Mouse (Mus musculus): ENCODE data around the gene Aldh5a1.

GRCm38 (mm10) chr13:24955500-24955899, 18.0 kb upstream of the Aldh5a1 start:
- TF ChIP-seq CTCF (IDR thresholded peaks at IDR 0.05; ENCODE audit: insufficient read depth, low read length) (no peak), POLR2A (IDR thresholded peaks at IDR 0.05; ENCODE audit: borderline replicate concordance, extremely low read depth, low read depth, low read length) (no peak)
